Mouse (Mus musculus): ENCODE data around the gene Zbtb25.

DNA sequence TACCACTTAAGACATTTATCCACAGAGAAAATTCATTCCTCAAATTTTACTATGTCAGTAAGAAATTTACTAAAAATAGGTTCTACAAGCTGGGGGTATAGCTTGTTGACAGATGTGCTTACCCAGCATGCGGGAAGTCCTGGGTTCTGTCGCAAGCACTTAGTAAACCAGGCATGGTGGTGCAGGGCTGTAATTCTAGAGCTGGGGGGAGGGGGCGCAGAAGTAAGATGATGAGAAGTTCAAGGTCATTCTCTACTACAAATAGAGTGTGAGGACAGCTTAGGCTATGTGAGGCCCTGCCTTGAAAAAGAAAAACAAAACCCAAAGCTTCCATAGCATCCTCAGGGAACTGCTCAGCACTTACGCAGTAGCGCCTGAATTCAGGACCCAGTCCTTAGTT, 9.2 kb upstream of the Zbtb25 start:
- TF ChIP-seq GATA1 (IDR thresholded peaks at IDR 0.05; ENCODE audit: borderline replicate concordance, low read length), result no peak
- no peak for TF ChIP-seq FLI1 (IDR thresholded peaks at IDR 0.05; ENCODE audit: low read length)

Measured in megakaryocyte, embryonic 14.5 days (primary cell).